Mouse (Mus musculus) lung, adult 2 months (tissue): Measurements from ENCODE around the gene Pcsk4.

ENCODE experiments used
- CTCF ChIP-seq: fragments of 200-500 bp; IDR thresholded peaks from 2 replicates; pipeline ENCODE4 v1.5.1; 2011; ENCODE audit warnings: mild to moderate bottlenecking, low read length, control low read depth; ENCODE audit not compliant: insufficient read depth
- POLR2A ChIP-seq: fragments of 200-500 bp; IDR thresholded peaks from 2 replicates; pipeline ENCODE4 v1.6.1; 2011; ENCODE audit warnings: low read depth, mild to moderate bottlenecking, control low read depth, low read length, borderline replicate concordance; ENCODE audit errors: extremely low read depth

- TF ChIP-seq CTCF, result no peak
- no peak for TF ChIP-seq POLR2A
Observed at GRCm38 (mm10) chr10:80298571-80299281, 30.6 kb downstream of the Pcsk4 start.
